Mouse (Mus musculus) right cerebral cortex, postnatal 4 days (tissue): ENCODE results near the gene Serpina11.
"Not testable (repeated sequence)": the region's sequence is repeated elsewhere in the genome, so short reads cannot be mapped to it uniquely, and the experiment has no call there.

Experiments
- DNase-seq: peaks from one replicate; pipeline ENCODE4 v3.0.0-alpha.2; 2022

Gene Serpina11

GRCm38 (mm10) chr12:103969577-103970116, 20.1 kb downstream of the Serpina11 start:
- DNase-seq, result no peak

- DNase-seq, result no peak
These were observed 23.0 kb downstream of the Serpina11 start for GRCm38 (mm10) chr12:103966761-103967160.

- DNase-seq, result no peak
These were observed 26.5 kb downstream of the Serpina11 start for GRCm38 (mm10) chr12:103963288-103963687.

GRCm38 (mm10) chr12:103962860-103963259, 26.9 kb downstream of the Serpina11 start:
- no peak for DNase-seq

GRCm38 (mm10) chr12:103962337-103962736, 27.4 kb downstream of the Serpina11 start:
- no peak for DNase-seq

GRCm38 (mm10) chr12:103961716-103962115, 28.0 kb downstream of the Serpina11 start:
- DNase-seq, result no peak

GRCm38 (mm10) chr12:103958798-103959197, 31.0 kb downstream of the Serpina11 start, which contains the start of gene Serpina1e:
Serpina1e (minus strand) TSS chr12:103958975.
- no peak for DNase-seq

GRCm38 (mm10) chr12:103956555-103956954, 33.2 kb downstream of the Serpina11 start:
- DNase-seq, result not testable (repeated sequence)

GRCm38 (mm10) chr12:103952972-103953371, 36.8 kb downstream of the Serpina11 start:
- DNase-seq, result not testable (repeated sequence)

- no peak for DNase-seq
These were observed 43.5 kb downstream of the Serpina11 start for GRCm38 (mm10) chr12:103946243-103946642.
